Mouse (Mus musculus): ENCODE measurements around the gene 2810408A11Rik. TPM values are rescaled to one million over a fixed set of nuclear protein-coding genes. Genes with fewer than 3 reads are reported as not detected.

The 2810408A11Rik gene
- polyA plus RNA-seq, 1 experiment from 2014 or later = 4.9 TPM

- peaks cover 8% of the 10 kb centered on the region for H3K4me1 ChIP-seq (ENCODE audit: control insufficient read depth, insufficient read depth, low read length)
Observed at GRCm38 (mm10) chr11:69895291-69895690, 5.5 kb downstream of the 2810408A11Rik start, which contains the start of gene Acap1. Gene Acap1, minus strand, starts transcription at chr11:69895539.

DNA sequence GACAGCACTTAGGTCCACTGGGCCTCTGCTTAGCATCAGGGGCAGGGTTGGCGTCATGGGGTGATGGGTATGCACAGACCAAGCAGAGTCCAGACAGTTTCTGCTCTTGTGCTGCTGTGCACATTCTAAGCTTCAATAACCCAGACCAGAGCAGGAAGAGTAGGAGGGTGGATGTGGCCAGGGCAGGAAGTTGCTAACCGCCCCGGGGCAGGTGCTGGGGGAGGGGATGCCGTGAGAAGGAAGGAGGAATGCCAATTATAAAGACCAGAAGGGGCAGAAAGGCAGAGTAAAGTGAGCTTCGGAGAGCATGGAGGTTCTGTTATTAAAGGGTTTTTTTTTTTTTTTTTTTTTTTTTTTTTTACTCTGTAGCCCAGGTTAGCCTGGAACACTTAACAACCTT is 6.1 kb downstream of the 2810408A11Rik start:
- 77% methylated on average over 5 of the region's 5 CpGs for WGBS
- ATAC-seq (ENCODE audit: insufficient read depth, low FRiP score) = no peak
- H3K27me3 ChIP-seq (ENCODE audit: control insufficient read depth, insufficient read depth, low read length) = no peaks in the 10 kb centered on the region

More at GRCm38 (mm10) chr11:69895291-69895690, 5.5 kb downstream of the 2810408A11Rik start, which contains the start of gene Acap1:
- H3K27ac ChIP-seq (ENCODE audit: low read length) = no peak within 1 kb of the TSS
- no peaks in the 10 kb centered on the region for H3K27me3 ChIP-seq (ENCODE audit: control insufficient read depth, insufficient read depth, low read length)
- no peak within 1 kb of the TSS for H3K4me2 ChIP-seq (ENCODE audit: low read depth, low read length)
- no peaks in the 10 kb centered on the region for H3K9me3 ChIP-seq (replicated peaks; ENCODE audit: control insufficient read depth, low read length)
- H3K36me3 ChIP-seq (ENCODE audit: control insufficient read depth, insufficient read depth, low read length) = no peaks in the 10 kb centered on the region
- ATAC-seq (ENCODE audit: insufficient read depth, low FRiP score) = no peak
- no peak within 1 kb of the TSS for H3K9ac ChIP-seq (ENCODE audit: low read length)
- H3K4me3 ChIP-seq (replicated peaks; ENCODE audit: low read length) = no peak within 1 kb of the TSS
- WGBS = 64% methylated on average over 4 of the region's 4 CpGs

GRCm38 (mm10) chr11:69891482-69891881 is 9.3 kb downstream of the 2810408A11Rik start:
- 60% methylated on average over 4 of the region's 4 CpGs for WGBS
- Histone ChIP-seq H3K27me3 (ENCODE audit: control insufficient read depth, insufficient read depth, low read length) (no peaks in the 10 kb centered on the region), H3K27ac (ENCODE audit: low read length) (no peak overlapping the region), H3K9ac (ENCODE audit: low read length) (no peak overlapping the region), H3K4me1 (ENCODE audit: control insufficient read depth, insufficient read depth, low read length) (0 out of 2 replicates have a peak, but pooled peaks cover 4% of the 10 kb centered on the region), H3K36me3 (ENCODE audit: control insufficient read depth, insufficient read depth, low read length) (no peaks in the 10 kb centered on the region), H3K9me3 (replicated peaks; ENCODE audit: control insufficient read depth, low read length) (no peaks in the 10 kb centered on the region), H3K4me3 (replicated peaks; ENCODE audit: low read length) (no peak overlapping the region), H3K4me2 (ENCODE audit: low read depth, low read length) (no peak overlapping the region)
- ATAC-seq (ENCODE audit: insufficient read depth, low FRiP score) = no peak

More for the DNA sequence above, 6.1 kb downstream of the 2810408A11Rik start:
- Histone ChIP-seq H3K9ac (ENCODE audit: low read length) (no peak overlapping the region), H3K36me3 (ENCODE audit: control insufficient read depth, insufficient read depth, low read length) (no peaks in the 10 kb centered on the region), H3K27ac (ENCODE audit: low read length) (no peak overlapping the region), H3K4me3 (replicated peaks; ENCODE audit: low read length) (no peak overlapping the region), H3K9me3 (replicated peaks; ENCODE audit: control insufficient read depth, low read length) (no peaks in the 10 kb centered on the region), H3K4me2 (ENCODE audit: low read depth, low read length) (no peak overlapping the region), H3K4me1 (ENCODE audit: control insufficient read depth, insufficient read depth, low read length) (peaks cover 4% of the 10 kb centered on the region; the same call in 1 of the 2 replicates)

- H3K27ac ChIP-seq (ENCODE audit: low read length) = no peak overlapping the region
- 50% methylated on average over 8 of the region's 8 CpGs for WGBS
- H3K4me3 ChIP-seq (replicated peaks; ENCODE audit: low read length) = no peak overlapping the region
- H3K36me3 ChIP-seq (ENCODE audit: control insufficient read depth, insufficient read depth, low read length) = no peaks in the 10 kb centered on the region
- no peaks in the 10 kb centered on the region for H3K9me3 ChIP-seq (replicated peaks; ENCODE audit: control insufficient read depth, low read length)
- no peaks in the 10 kb centered on the region for H3K27me3 ChIP-seq (ENCODE audit: control insufficient read depth, insufficient read depth, low read length)
- H3K9ac ChIP-seq (ENCODE audit: low read length) = no peak overlapping the region
- H3K4me1 ChIP-seq (ENCODE audit: control insufficient read depth, insufficient read depth, low read length) = peaks cover 4% of the 10 kb centered on the region; the same call in 1 of the 2 replicates
- no peak overlapping the region for H3K4me2 ChIP-seq (ENCODE audit: low read depth, low read length)
- ATAC-seq (ENCODE audit: insufficient read depth, low FRiP score) = no peak
Observed at GRCm38 (mm10) chr11:69886907-69887635, 13.7 kb downstream of the 2810408A11Rik start.

DNA sequence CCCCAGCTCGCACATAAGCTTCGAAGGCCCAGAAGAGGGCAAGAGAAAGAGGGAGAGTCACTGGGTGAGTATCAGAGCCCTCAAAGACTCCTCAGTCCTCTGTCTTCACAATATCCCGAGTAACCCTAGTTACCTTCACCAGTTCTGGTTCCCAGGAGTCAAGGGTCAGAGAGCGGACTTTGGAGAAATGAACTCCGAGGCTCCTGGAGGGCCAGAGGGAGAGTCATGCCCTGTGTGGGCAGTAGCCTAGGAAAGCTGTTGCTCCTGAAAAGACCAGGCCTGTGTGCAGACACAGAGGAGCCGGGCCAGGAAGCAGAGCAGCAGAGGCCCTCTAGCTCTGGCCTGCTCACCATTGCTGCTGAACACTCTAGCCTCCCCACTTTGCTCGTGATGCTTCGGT is 16.1 kb downstream of the 2810408A11Rik start:
- no peak for ATAC-seq (ENCODE audit: insufficient read depth, low FRiP score)
- Histone ChIP-seq H3K27ac (ENCODE audit: low read length) (peak overlapping the region; percentile 37), H3K36me3 (ENCODE audit: control insufficient read depth, insufficient read depth, low read length) (no peaks in the 10 kb centered on the region), H3K4me2 (ENCODE audit: low read depth, low read length) (peak overlapping the region; percentile 25), H3K27me3 (ENCODE audit: control insufficient read depth, insufficient read depth, low read length) (no peaks in the 10 kb centered on the region), H3K4me3 (replicated peaks; ENCODE audit: low read length) (no peak overlapping the region), H3K4me1 (ENCODE audit: control insufficient read depth, insufficient read depth, low read length) (peaks cover 17% of the 10 kb centered on the region), H3K9me3 (replicated peaks; ENCODE audit: control insufficient read depth, low read length) (no peaks in the 10 kb centered on the region), H3K9ac (ENCODE audit: low read length) (0 out of 2 replicates have a peak overlapping the region, but pooled peaks have one; percentile 16)
- WGBS = 69% methylated on average over 8 of the region's 8 CpGs

DNA sequence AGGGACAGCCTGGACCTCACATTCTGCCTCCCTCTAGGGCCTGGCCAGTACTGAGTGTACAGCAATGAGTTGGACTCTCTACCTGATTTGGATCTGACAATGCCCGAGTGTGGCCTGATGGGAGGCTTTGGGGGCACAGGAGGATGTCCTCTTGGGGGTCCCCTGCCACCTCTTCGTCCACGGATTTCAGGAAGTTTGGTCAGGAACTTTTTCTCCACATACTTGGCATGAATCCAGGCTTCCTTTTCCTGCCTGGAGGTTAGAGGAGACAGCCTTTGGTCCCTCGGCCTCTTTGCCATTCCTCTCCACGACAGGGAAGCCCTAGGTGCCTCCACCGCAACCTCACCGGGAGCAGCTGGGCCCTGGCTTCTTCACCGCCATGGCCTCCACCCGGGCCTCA is 16.5 kb downstream of the 2810408A11Rik start:
- H3K36me3 ChIP-seq (ENCODE audit: control insufficient read depth, insufficient read depth, low read length) = no peaks in the 10 kb centered on the region
- no peaks in the 10 kb centered on the region for H3K27me3 ChIP-seq (ENCODE audit: control insufficient read depth, insufficient read depth, low read length)
- peaks cover 21% of the 10 kb centered on the region for H3K4me1 ChIP-seq (ENCODE audit: control insufficient read depth, insufficient read depth, low read length)
- ATAC-seq (ENCODE audit: insufficient read depth, low FRiP score) = no peak
- no peaks in the 10 kb centered on the region for H3K9me3 ChIP-seq (replicated peaks; ENCODE audit: control insufficient read depth, low read length)
- H3K9ac ChIP-seq (ENCODE audit: low read length) = 0 out of 2 replicates have a peak overlapping the region, but pooled peaks have one; percentile 16
- peak overlapping the region; percentile 25; the same call in 1 of the 2 replicates for H3K4me2 ChIP-seq (ENCODE audit: low read depth, low read length)
- peak overlapping the region; percentile 37 for H3K27ac ChIP-seq (ENCODE audit: low read length)
- 68% methylated on average over 9 of the region's 9 CpGs for WGBS
- no peak overlapping the region for H3K4me3 ChIP-seq (replicated peaks; ENCODE audit: low read length)

DNA sequence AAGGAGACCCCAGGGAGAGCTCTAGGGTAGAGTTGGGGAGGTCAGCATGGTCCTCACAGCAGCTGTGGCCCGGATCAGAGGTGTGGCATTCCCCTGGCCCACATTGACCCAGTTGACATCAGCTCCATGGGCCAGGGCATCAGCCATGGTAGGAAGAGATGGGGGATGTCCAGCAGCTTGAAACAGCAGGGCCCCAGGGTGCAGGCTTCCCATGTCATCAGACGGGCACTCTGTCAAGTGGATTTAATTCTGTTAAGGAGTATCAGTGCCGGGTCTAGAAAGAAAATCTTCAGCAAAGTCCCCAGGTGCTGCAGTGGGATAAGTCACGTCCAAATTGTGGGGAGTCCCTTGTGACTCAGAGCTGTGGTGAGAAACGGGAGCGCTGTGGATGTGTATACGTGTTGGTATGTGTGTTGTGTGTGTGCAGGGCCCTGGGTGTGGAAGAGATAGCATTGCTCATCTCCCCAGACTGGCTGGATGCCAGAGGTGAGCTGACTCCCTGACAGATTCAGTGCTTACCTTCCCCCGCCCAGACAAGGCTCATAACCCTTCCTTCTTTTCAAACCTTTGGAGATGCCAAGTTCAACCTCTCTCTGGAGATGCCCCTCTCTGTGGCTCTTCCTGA is 17.1 kb downstream of the 2810408A11Rik start:
- H3K9me3 ChIP-seq (replicated peaks; ENCODE audit: control insufficient read depth, low read length) = no peaks in the 10 kb centered on the region
- 79% methylated on average over 8 of the region's 8 CpGs for WGBS
- H3K9ac ChIP-seq (ENCODE audit: low read length) = no peak overlapping the region
- H3K36me3 ChIP-seq (ENCODE audit: control insufficient read depth, insufficient read depth, low read length) = no peaks in the 10 kb centered on the region
- H3K27ac ChIP-seq (ENCODE audit: low read length) = peak overlapping the region; percentile 57
- no peaks in the 10 kb centered on the region for H3K27me3 ChIP-seq (ENCODE audit: control insufficient read depth, insufficient read depth, low read length)
- H3K4me3 ChIP-seq (replicated peaks; ENCODE audit: low read length) = no peak overlapping the region
- peaks cover 27% of the 10 kb centered on the region for H3K4me1 ChIP-seq (ENCODE audit: control insufficient read depth, insufficient read depth, low read length)
- H3K4me2 ChIP-seq (ENCODE audit: low read depth, low read length) = no peak overlapping the region
- ATAC-seq (ENCODE audit: insufficient read depth, low FRiP score) = no peak

- Histone ChIP-seq H3K9ac (ENCODE audit: low read length) (no peak overlapping the region), H3K36me3 (ENCODE audit: control insufficient read depth, insufficient read depth, low read length) (no peaks in the 10 kb centered on the region), H3K27ac (ENCODE audit: low read length) (peak overlapping the region; percentile 57), H3K4me1 (ENCODE audit: control insufficient read depth, insufficient read depth, low read length) (peaks cover 31% of the 10 kb centered on the region), H3K9me3 (replicated peaks; ENCODE audit: control insufficient read depth, low read length) (no peaks in the 10 kb centered on the region), H3K27me3 (ENCODE audit: control insufficient read depth, insufficient read depth, low read length) (no peaks in the 10 kb centered on the region), H3K4me2 (ENCODE audit: low read depth, low read length) (no peak overlapping the region), H3K4me3 (replicated peaks; ENCODE audit: low read length) (no peak overlapping the region)
- 61% methylated on average over 4 of the region's 4 CpGs for WGBS
- no peak for ATAC-seq (ENCODE audit: insufficient read depth, low FRiP score)
Observed at GRCm38 (mm10) chr11:69883066-69883465, 17.7 kb downstream of the 2810408A11Rik start.

All from stomach, embryonic 16.5 days (tissue).